11 mouse cellular contexts compared by ENCODE assay signal in the genomic region with DNA sequence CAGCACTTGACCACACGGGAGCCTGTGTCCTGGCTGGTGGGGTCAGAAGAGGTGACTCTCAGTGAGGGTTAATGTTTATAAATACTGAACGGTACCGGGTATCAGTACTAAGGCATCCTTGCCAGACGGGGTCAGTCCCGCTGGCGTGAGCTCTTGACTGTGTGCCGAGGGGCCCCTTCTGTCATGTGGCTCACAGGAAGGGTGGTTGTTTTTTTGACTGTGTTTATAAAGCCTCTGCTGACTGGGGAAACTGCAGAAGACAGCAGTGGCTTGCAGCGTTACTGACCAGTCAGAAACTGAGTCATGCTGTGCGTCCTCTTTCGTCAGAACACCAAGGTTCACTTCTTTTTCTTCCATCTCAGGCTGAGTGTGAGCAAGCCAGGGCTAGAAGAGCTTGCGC.
A peak's percentile ranks its signal among the peaks of the same experiment; 100 is the strongest.
DNase-seq lines count a peak whose midpoint lies in the region; ATAC-seq lines count a peak whose summit lies in the region.
"Had no signal": no experiment of that assay in that cellular context is flagged by ENCODE, and none has a peak within 500 bp of the region (broad histone marks: within the 10 kb centered on the region; RNA-seq: fewer than 3 reads in every experiment).

No protein-coding gene starts in this region.

- intact Hi-C loops in gastrocnemius, postnatal 14 days (cut with DNase I; ENCODE audit: low total_unique reads), result no loop called here

- ATAC-seq in heart, embryonic 12.5 days (ENCODE audit: insufficient number of reproducible peaks, low FRiP score), result peak; percentile 46
- no peak for ATAC-seq in kidney, embryonic 15.5 days (replicated peaks; ENCODE audit: low FRiP score)
- ATAC-seq in forebrain, embryonic 11.5 days (replicated peaks; ENCODE audit: low FRiP score), result no peak
- ATAC-seq: forebrain, embryonic 15.5 days; midbrain, embryonic 16.5 days had no signal

- 37% methylated on average over 11 of the region's 11 CpGs for WGBS in heart, embryonic 12.5 days
- WGBS in kidney, embryonic 15.5 days, result 45% methylated on average over 11 of the region's 11 CpGs
- 76% methylated on average over 11 of the region's 11 CpGs for WGBS in forebrain, embryonic 11.5 days

- H3K4me2 ChIP-seq in heart, embryonic 12.5 days, result no peak overlapping the region; the same call in 1 of the 2 replicates
- H3K4me2 ChIP-seq in kidney, embryonic 15.5 days, result no peak overlapping the region
- H3K4me2 ChIP-seq in forebrain, embryonic 11.5 days (ENCODE audit: low read depth, low read length, severe bottlenecking), result no peak overlapping the region
- H3K4me2 ChIP-seq: forebrain, embryonic 15.5 days had no signal

- no peaks in the 10 kb centered on the region for H3K27me3 ChIP-seq in heart, embryonic 12.5 days (replicated peaks)
- H3K27me3 ChIP-seq in kidney, embryonic 15.5 days, result no peaks in the 10 kb centered on the region
- H3K27me3 ChIP-seq in forebrain, embryonic 11.5 days (ENCODE audit: control insufficient read depth, insufficient read depth, low read length), result no peaks in the 10 kb centered on the region
- H3K27me3 ChIP-seq: forebrain, embryonic 15.5 days had no signal

- H3K4me1 ChIP-seq in heart, embryonic 12.5 days (replicated peaks), result peaks cover 46% of the 10 kb centered on the region
- H3K4me1 ChIP-seq in kidney, embryonic 15.5 days, result peaks cover 31% of the 10 kb centered on the region
- H3K4me1 ChIP-seq in forebrain, embryonic 11.5 days (replicated peaks; ENCODE audit: control insufficient read depth, insufficient read depth, low read length), result no peaks in the 10 kb centered on the region

- H3K9ac ChIP-seq in heart, embryonic 12.5 days, result no peak overlapping the region
- no peak overlapping the region for H3K9ac ChIP-seq in kidney, embryonic 15.5 days
- no peak overlapping the region for H3K9ac ChIP-seq in forebrain, embryonic 11.5 days (ENCODE audit: low read length)
- H3K9ac ChIP-seq: forebrain, embryonic 15.5 days had no signal

- no peaks in the 10 kb centered on the region for H3K36me3 ChIP-seq in heart, embryonic 12.5 days
- H3K36me3 ChIP-seq in kidney, embryonic 15.5 days, result no peaks in the 10 kb centered on the region
- no peaks in the 10 kb centered on the region for H3K36me3 ChIP-seq in forebrain, embryonic 11.5 days (ENCODE audit: control insufficient read depth, insufficient read depth, low read length)
- H3K36me3 ChIP-seq: forebrain, embryonic 15.5 days had no signal

- H3K27ac ChIP-seq in heart, embryonic 12.5 days (ENCODE audit: poor library complexity, severe bottlenecking), result peak overlapping the region; percentile 17; the same call in 1 of the 2 replicates
- peak overlapping the region; percentile 20; the same call in 1 of the 2 replicates for H3K27ac ChIP-seq in kidney, embryonic 15.5 days
- H3K27ac ChIP-seq in forebrain, embryonic 11.5 days (ENCODE audit: low read depth, low read length), result no peak overlapping the region
- H3K27ac ChIP-seq: forebrain, embryonic 15.5 days had no signal

- H3K9me3 ChIP-seq in heart, embryonic 12.5 days (replicated peaks), result no peaks in the 10 kb centered on the region
- H3K9me3 ChIP-seq in kidney, embryonic 15.5 days (replicated peaks), result no peaks in the 10 kb centered on the region
- no peaks in the 10 kb centered on the region for H3K9me3 ChIP-seq in forebrain, embryonic 11.5 days (ENCODE audit: control insufficient read depth, low read length)
- H3K9me3 ChIP-seq: forebrain, embryonic 15.5 days had no signal

- peak; percentile 33 for DNase-seq in gastrocnemius, postnatal 14 days
- no peak for DNase-seq in gastrocnemius, postnatal 10 days
- DNase-seq in lung, postnatal 36 days, result peak; percentile 81
- DNase-seq in cerebellum, postnatal 14 days, result no peak
- no peak for DNase-seq in testis, postnatal 14 days (ENCODE audit: low spot score)
- DNase-seq in forebrain, embryonic 11.5 days (ENCODE audit: low spot score), result no peak
- DNase-seq: left cerebral cortex, postnatal 4 days had no signal

- H3K4me3 ChIP-seq in heart, embryonic 12.5 days, result no peak overlapping the region
- H3K4me3 ChIP-seq in kidney, embryonic 15.5 days (replicated peaks), result no peak overlapping the region
- no peak overlapping the region for H3K4me3 ChIP-seq in forebrain, embryonic 11.5 days (ENCODE audit: low read depth, low read length)
- H3K4me3 ChIP-seq: forebrain, embryonic 15.5 days had no signal

Comparison
In these comparisons a context has a peak if more than half of its experiments do, and no peak if none do; other contexts are left out.
1. DNase-seq: peak in gastrocnemius, postnatal 14 days (single experiment) and lung, postnatal 36 days (single experiment); none in gastrocnemius, postnatal 10 days (single experiment), cerebellum, postnatal 14 days (0 of 2), testis, postnatal 14 days (single experiment) and forebrain, embryonic 11.5 days (single experiment).